In genomic region chr5:138981921-138982320, GRCm38 (mm10) we compare ENCODE assay signal across 23 mouse cellular contexts.
"Had no signal": no experiment of that assay in that cellular context is flagged by ENCODE, and none has a peak within 500 bp of the region (broad histone marks: within the 10 kb centered on the region; RNA-seq: fewer than 3 reads in every experiment).

No protein-coding gene starts in this region.

- H3K27ac ChIP-seq: heart, embryonic 10.5 days; hindbrain, embryonic 13.5 days; hindbrain, embryonic 15.5 days; hindbrain, postnatal 0 days; kidney, embryonic 15.5 days; limb, embryonic 13.5 days; limb, embryonic 15.5 days; liver, embryonic 12.5 days; liver, embryonic 14.5 days had no signal

- H3K9ac ChIP-seq: heart, embryonic 12.5 days; hindbrain, embryonic 13.5 days; hindbrain, embryonic 15.5 days; kidney, embryonic 15.5 days; limb, embryonic 13.5 days; limb, embryonic 15.5 days; liver, embryonic 12.5 days; liver, embryonic 14.5 days had no signal

- H3K4me3 ChIP-seq: heart, embryonic 10.5 days; heart, embryonic 12.5 days; hindbrain, embryonic 13.5 days; hindbrain, embryonic 15.5 days; kidney, embryonic 15.5 days; limb, embryonic 13.5 days; limb, embryonic 15.5 days; liver, embryonic 12.5 days had no signal

- H3K27me3 ChIP-seq: heart, embryonic 12.5 days; hindbrain, embryonic 13.5 days; hindbrain, embryonic 15.5 days; kidney, embryonic 15.5 days; limb, embryonic 15.5 days had no signal

- H3K4me2 ChIP-seq: heart, embryonic 12.5 days; hindbrain, embryonic 13.5 days; hindbrain, embryonic 15.5 days; kidney, embryonic 15.5 days; limb, embryonic 13.5 days; limb, embryonic 15.5 days; liver, embryonic 12.5 days had no signal

- ATAC-seq: hindbrain, postnatal 0 days; liver, embryonic 12.5 days had no signal

- H3K4me1 ChIP-seq: hindbrain, embryonic 13.5 days; hindbrain, embryonic 15.5 days had no signal

- H3K36me3 ChIP-seq: liver, embryonic 12.5 days had no signal

- DNase-seq: gastrocnemius, postnatal 14 days; gastrocnemius, postnatal 36 days; heart, adult 18-20 months; heart, postnatal 10 days; heart, postnatal 36 days; kidney, adult 11 months; kidney, adult 2 months; kidney, adult 9 months; kidney, postnatal 14 days; kidney, postnatal 36 days; layer of hippocampus, adult 9-11 months; layer of hippocampus, postnatal 36 days; left cerebral cortex, postnatal 4 days had no signal

- H3K9me3 ChIP-seq: heart, embryonic 10.5 days; heart, embryonic 12.5 days; hindbrain, embryonic 13.5 days; hindbrain, embryonic 15.5 days; kidney, embryonic 15.5 days; limb, embryonic 13.5 days; limb, embryonic 15.5 days; liver, embryonic 12.5 days had no signal
